Mouse (Mus musculus) G1E-ER4 (cell line): ENCODE data around the gene Ndel1. TPM values are rescaled to one million over a fixed set of nuclear protein-coding genes. Genes with fewer than 3 reads are reported as not detected.

ENCODE experiments used
- GATA1 ChIP-seq: IDR thresholded peaks from one replicate; pipeline ENCODE4 v1.8.0; 2012; ENCODE audit warnings: low read length, inconsistent platforms
- polyA plus RNA-seq: library from polyadenylated mRNA; stranded (reverse); fragments of >175 nt; gene quantifications from 2 replicates; pipeline ENCODE4 v1.2.3, GENCODE M21; 2012

Ndel1 gene
- polyA plus RNA-seq, 1 experiment, result 40.1 TPM

DNA sequence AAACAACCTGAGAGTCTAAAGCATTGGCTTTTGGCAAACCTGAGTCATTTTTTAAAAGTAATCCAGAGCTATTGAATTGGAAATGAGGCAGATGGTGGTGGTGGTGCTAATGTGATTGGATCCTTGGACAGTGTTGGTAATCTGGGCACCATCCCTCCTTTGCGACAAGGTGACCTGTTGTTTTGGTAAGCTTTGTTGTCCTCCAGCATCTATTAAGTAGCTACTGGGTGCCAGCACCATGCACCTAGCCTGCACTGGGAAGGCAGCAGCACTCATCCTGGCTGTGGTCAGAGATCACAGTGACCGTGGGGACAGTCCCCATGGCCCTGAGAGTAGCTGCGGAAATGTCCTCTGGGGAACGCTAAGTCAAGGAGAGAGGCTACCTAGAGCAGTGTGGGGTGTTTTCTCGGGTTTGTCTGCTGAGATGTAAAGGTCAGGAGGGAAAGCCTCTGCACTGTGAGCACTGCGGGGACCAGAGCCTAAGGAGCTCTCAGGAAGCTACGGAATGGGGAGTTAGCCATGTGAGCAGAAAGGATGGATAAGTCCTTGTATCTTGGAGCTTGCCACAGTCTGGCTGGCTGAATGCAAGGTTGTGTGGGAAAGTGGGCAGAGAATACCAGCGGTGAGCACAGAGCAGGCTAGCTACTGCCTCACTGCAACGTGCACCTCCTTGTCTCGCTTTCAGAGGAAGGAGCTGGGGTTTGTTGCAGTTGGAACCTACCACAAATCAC is 91.8 kb downstream of the Ndel1 start:
- no peak for TF ChIP-seq GATA1

GRCm38 (mm10) chr11:68778855-68779254 is 92.8 kb downstream of the Ndel1 start:
- no peak for TF ChIP-seq GATA1

DNA sequence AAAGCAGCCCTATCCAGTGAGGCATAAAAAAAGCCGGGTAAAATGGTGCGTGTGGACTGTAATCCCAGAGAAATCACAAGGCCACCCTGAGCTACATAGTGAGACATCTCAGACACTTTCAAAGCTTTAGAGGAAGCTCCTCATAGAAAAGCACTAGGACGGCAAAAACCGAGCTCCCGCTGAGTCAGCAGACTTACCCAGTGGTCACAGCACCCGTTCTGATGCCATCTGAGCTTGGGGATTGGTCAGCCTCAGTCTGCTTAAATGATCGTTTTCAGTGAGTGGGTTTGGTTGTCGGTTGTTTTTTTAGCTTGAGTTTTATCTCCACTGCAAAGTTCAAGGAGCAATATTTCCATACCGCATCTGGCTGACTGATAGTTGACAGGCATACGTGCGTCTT is 93.7 kb downstream of the Ndel1 start:
- no peak for TF ChIP-seq GATA1

DNA sequence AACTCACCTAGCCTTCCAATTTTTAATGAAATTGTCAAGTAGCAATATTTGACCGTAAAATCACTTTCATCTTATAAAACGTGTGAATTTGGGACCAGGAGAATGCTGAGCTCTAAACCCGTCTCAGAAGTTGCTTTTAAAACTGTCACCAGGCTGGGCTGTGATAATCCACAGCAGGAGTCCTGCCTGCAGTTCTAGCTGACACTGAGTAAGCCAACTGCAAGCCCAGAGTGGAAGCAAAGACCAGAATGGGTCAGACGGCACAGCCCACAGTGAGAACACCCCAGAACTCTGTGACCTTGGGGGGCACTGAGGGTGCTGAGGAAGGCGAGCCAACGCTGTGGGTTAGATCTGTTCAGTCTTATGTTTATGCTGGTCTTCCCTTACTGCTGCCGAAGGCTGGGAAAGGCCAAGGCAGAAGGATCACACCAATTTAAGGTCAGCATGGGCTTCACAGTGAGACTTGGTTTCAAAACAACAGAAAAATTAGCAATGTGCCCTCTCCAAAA is 95.5 kb downstream of the Ndel1 start:
- no peak for TF ChIP-seq GATA1

Other genes starting within 250 kb of the Ndel1 start
- not detected in 2 replicates for gene Myh10, start 180.3 kb downstream of the Ndel1 start, polyA plus RNA-seq
- not detected in 2 replicates for gene Rnf222, start 16.7 kb upstream of the Ndel1 start, polyA plus RNA-seq
- gene Rpl26, start 29.7 kb upstream of the Ndel1 start, polyA plus RNA-seq, result 180 and 197 TPM in 2 replicates
- gene Odf4, start 55.2 kb upstream of the Ndel1 start, polyA plus RNA-seq, result not detected in 2 replicates
- gene Arhgef15, start 85.6 kb upstream of the Ndel1 start, polyA plus RNA-seq, result not detected in 2 replicates
- 1.2 and 1.5 TPM in 2 replicates for gene Slc25a35, start 96.3 kb upstream of the Ndel1 start, polyA plus RNA-seq
- 11.1 and 12.8 TPM in 2 replicates for gene Rangrf, start 103.3 kb upstream of the Ndel1 start, polyA plus RNA-seq
- gene Pfas, start 136.6 kb upstream of the Ndel1 start, polyA plus RNA-seq, result 31.5 and 37.6 TPM in 2 replicates
- gene Ctc1, start 144.1 kb upstream of the Ndel1 start, polyA plus RNA-seq, result 39.7 and 70.1 TPM in 2 replicates
- gene Aurkb, start 173.8 kb upstream of the Ndel1 start, polyA plus RNA-seq, result 217 and 345 TPM in 2 replicates
- gene Borcs6, start 187.9 kb upstream of the Ndel1 start, polyA plus RNA-seq, result 20.5 and 25.2 TPM in 2 replicates
- gene Tmem107, start 198.9 kb upstream of the Ndel1 start, polyA plus RNA-seq, result 55.6 and 63.5 TPM in 2 replicates
- 32.2 and 39.6 TPM in 2 replicates for gene Vamp2, start 216.6 kb upstream of the Ndel1 start, polyA plus RNA-seq
- gene Per1, start 223.4 kb upstream of the Ndel1 start, polyA plus RNA-seq, result 25.0 and 26.2 TPM in 2 replicates
- gene Hes7, start 248.5 kb upstream of the Ndel1 start, polyA plus RNA-seq, result 0.80 and 1.4 TPM in 2 replicates